Mouse (Mus musculus) megakaryocyte, embryonic 14.5 days (primary cell): Measurements from ENCODE around the gene Cnga4.

Experiments
- FLI1 ChIP-seq: IDR thresholded peaks from 2 replicates; pipeline ENCODE4 v1.6.1; 2012; ENCODE audit warnings: low read length, inconsistent platforms, mixed read lengths
- GATA1 ChIP-seq: IDR thresholded peaks from 3 replicates; pipeline ENCODE4 v1.6.1; 2012; ENCODE audit warnings: mixed read lengths, low read length, inconsistent platforms, borderline replicate concordance

DNA sequence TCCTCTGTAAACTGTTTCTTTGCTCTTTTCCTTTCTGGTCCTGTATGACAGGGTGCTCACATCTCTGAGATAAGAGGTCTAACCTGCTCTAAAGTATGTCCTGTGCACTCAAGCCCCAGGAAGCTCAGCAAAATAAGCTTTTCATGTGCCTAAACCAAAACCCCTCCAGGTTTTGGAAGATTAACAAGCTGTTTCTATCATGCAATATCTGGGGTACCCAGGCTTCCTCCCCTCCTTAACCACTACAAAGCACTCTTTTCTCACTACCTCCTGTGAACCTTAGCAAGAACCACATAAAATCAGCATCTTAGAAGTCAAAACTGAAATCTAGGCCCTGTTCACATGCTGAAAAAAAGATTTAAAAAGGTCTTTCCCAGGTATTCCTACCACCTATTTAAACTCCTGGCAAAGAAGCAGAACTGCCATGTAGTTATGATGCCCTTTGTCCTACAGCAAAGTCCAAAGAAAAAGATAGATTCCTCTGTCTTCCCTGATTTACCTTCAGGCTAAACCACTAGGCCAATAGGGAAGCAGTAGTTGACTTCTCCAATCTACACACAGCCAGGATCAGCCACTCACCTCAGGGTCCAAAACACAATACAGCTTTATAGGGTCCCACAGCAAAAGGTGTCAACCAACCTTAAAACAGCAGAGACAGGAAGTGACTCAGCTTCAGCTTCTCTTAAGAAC, 9.1 kb upstream of the Cnga4 start:
- no peak for TF ChIP-seq GATA1
- TF ChIP-seq FLI1, result no peak
